Mouse (Mus musculus) liver, adult 10 weeks (tissue): Measurements from ENCODE around the gene Il1f8. TPM values are rescaled to one million over a fixed set of nuclear protein-coding genes. Genes with fewer than 3 reads are reported as not detected.

Experiments
- polyA plus RNA-seq: library from polyadenylated mRNA; stranded (reverse); fragments of 350-450 nt; fragmentation: Illumina TruSeq; extraction: RNeasy Lipid Tissue Mini Kit (QIAGEN cat#74804); gene quantifications from one replicate; pipeline ENCODE4 v1.2.3, GENCODE M21; 2014; ENCODE audit warnings: low read depth, low replicate concordance

Il1f8 gene
- not detected for polyA plus RNA-seq

DNA sequence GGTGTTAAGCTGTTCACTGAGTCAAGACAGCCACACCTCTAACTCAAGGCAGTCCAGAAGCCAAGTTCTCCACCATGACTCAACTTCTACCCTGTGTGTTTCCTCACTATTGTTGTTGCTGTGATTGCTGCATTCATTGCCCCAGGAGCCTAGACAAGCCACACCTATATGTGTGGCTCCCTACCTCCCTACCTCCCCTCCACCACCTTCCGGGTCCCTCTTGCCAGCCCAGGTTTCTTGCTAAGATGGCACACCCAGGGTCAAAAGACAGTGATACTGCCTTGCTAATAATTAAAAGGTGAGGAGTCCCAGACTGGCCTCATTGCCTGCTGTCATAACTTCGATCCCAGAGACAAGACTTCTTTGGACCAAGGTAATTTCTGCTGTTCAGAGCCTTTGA lies at the start of gene Il1f8:
Gene Il1f8, plus strand, starts transcription at position 301 of the 400 bp plus-strand sequence.

GRCm38 (mm10) chr2:24186176-24186575 lies 33.2 kb downstream of the Il1f8 start, which contains the start of gene Il1f9:
Gene Il1f9, plus strand, starts transcription at chr2:24186476.

Other genes with a start within 250 kb of the Il1f8 start
- 104 TPM for gene Hnmt, start 103.8 kb upstream of the Il1f8 start, polyA plus RNA-seq
- not detected for gene Tbpl2, start 56.6 kb upstream of the Il1f8 start, polyA plus RNA-seq
- gene Il1f9, start 33.3 kb downstream of the Il1f8 start, polyA plus RNA-seq = 0.48 TPM
- not detected for gene Il1f6, start 62.3 kb downstream of the Il1f8 start, polyA plus RNA-seq
- not detected for gene Il1f5, start 123.8 kb downstream of the Il1f8 start, polyA plus RNA-seq
- not detected for gene Il1f10, start 138.0 kb downstream of the Il1f8 start, polyA plus RNA-seq
- gene Il1rn, start 183.7 kb downstream of the Il1f8 start, polyA plus RNA-seq = 5.1 TPM
- 1.4 TPM for gene Psd4, start 214.4 kb downstream of the Il1f8 start, polyA plus RNA-seq